In genomic region chr7:28865481-28866300, GRCm38 (mm10) we compare ENCODE assay signal across 8 mouse cellular contexts. TPM values are rescaled to one million over a fixed set of nuclear protein-coding genes. Genes with fewer than 3 reads are reported as not detected.
DNase-seq lines count a peak whose midpoint lies in the region; ATAC-seq and TF ChIP-seq lines count a peak whose summit lies in the region.

No protein-coding gene starts in this region.

- no peaks in the 10 kb centered on the region for H3K9me3 ChIP-seq in forebrain, embryonic 15.5 days
- H3K9me3 ChIP-seq in liver, embryonic 16.5 days (replicated peaks; ENCODE audit: control insufficient read depth, low read length), result 0 out of 2 replicates have a peak, but pooled peaks cover 2% of the 10 kb centered on the region
- H3K9me3 ChIP-seq in neural tube, embryonic 11.5 days (ENCODE audit: control insufficient read depth, low read length), result no peaks in the 10 kb centered on the region

- peaks cover 15% of the 10 kb centered on the region for H3K4me1 ChIP-seq in forebrain, embryonic 15.5 days
- peaks cover 13% of the 10 kb centered on the region for H3K4me1 ChIP-seq in liver, embryonic 16.5 days (ENCODE audit: control insufficient read depth, low read depth, low read length)
- 0 out of 2 replicates have a peak, but pooled peaks cover 3% of the 10 kb centered on the region for H3K4me1 ChIP-seq in neural tube, embryonic 11.5 days (ENCODE audit: control insufficient read depth, insufficient read depth, low read length)
- peaks cover 23% of the 10 kb centered on the region for H3K4me1 ChIP-seq in testis, adult 2 months (ENCODE audit: control insufficient read depth, insufficient read depth, low read length)

- peak overlapping the region; percentile 36 for H3K9ac ChIP-seq in forebrain, embryonic 15.5 days (replicated peaks)
- H3K9ac ChIP-seq in liver, embryonic 16.5 days (ENCODE audit: low read depth, low read length), result peak overlapping the region; percentile 20; the same call in 1 of the 2 replicates
- H3K9ac ChIP-seq in neural tube, embryonic 11.5 days (ENCODE audit: low read length), result peak overlapping the region; percentile 11; the same call in 1 of the 2 replicates

- peak overlapping the region; percentile 47 for H3K4me2 ChIP-seq in forebrain, embryonic 15.5 days (replicated peaks)
- H3K4me2 ChIP-seq in liver, embryonic 16.5 days (ENCODE audit: low read depth, low read length), result peak overlapping the region; percentile 67
- peak overlapping the region; percentile 41 for H3K4me2 ChIP-seq in neural tube, embryonic 11.5 days (ENCODE audit: low read depth)

- DNase-seq in A20 (ENCODE audit: low read depth, low spot score), result peak; percentile 95
- DNase-seq in adrenal gland, postnatal 25 days, result peak; percentile 87
- peak; percentile 81 to 83 for DNase-seq in heart, postnatal 14 days
- peak; percentile 75 for DNase-seq in layer of hippocampus, adult 11-12 months (ENCODE audit: low spot score)
- DNase-seq in neural tube, embryonic 11.5 days (ENCODE audit: low spot score), result peak; percentile 76

- H3K4me3 ChIP-seq in forebrain, embryonic 15.5 days, result peak overlapping the region; percentile 28
- H3K4me3 ChIP-seq in liver, embryonic 16.5 days (ENCODE audit: low read depth, low read length), result peak overlapping the region; percentile 35
- peak overlapping the region; percentile 13; the same call in 1 of the 2 replicates for H3K4me3 ChIP-seq in neural tube, embryonic 11.5 days (ENCODE audit: low read depth, low read length)
- no peak overlapping the region for H3K4me3 ChIP-seq in testis, adult 2 months (ENCODE audit: control insufficient read depth, low read depth, low read length)

- H3K36me3 ChIP-seq in forebrain, embryonic 15.5 days, result no peaks in the 10 kb centered on the region
- no peaks in the 10 kb centered on the region for H3K36me3 ChIP-seq in liver, embryonic 16.5 days (ENCODE audit: control insufficient read depth, insufficient read depth)
- H3K36me3 ChIP-seq in neural tube, embryonic 11.5 days (ENCODE audit: control insufficient read depth, insufficient read depth, low read length), result no peaks in the 10 kb centered on the region
- no peaks in the 10 kb centered on the region for H3K36me3 ChIP-seq in testis, adult 2 months (ENCODE audit: control insufficient read depth, insufficient read depth, low read length)

- H3K27ac ChIP-seq in forebrain, embryonic 15.5 days (replicated peaks), result no peak overlapping the region
- no peak overlapping the region for H3K27ac ChIP-seq in liver, embryonic 16.5 days (ENCODE audit: low read length)
- no peak overlapping the region for H3K27ac ChIP-seq in neural tube, embryonic 11.5 days (ENCODE audit: low read depth, low read length)
- H3K27ac ChIP-seq in testis, adult 2 months (ENCODE audit: control insufficient read depth, insufficient read depth, low read depth, low read length), result no peak overlapping the region

- no peaks in the 10 kb centered on the region for H3K27me3 ChIP-seq in forebrain, embryonic 15.5 days
- H3K27me3 ChIP-seq in liver, embryonic 16.5 days (ENCODE audit: control insufficient read depth, insufficient read depth, low read depth, low read length), result no peaks in the 10 kb centered on the region
- H3K27me3 ChIP-seq in neural tube, embryonic 11.5 days (ENCODE audit: control insufficient read depth, insufficient read depth, low read length), result no peaks in the 10 kb centered on the region
- no peaks in the 10 kb centered on the region; the same call in 1 of the 2 replicates for H3K27me3 ChIP-seq in testis, adult 2 months (ENCODE audit: control insufficient read depth, insufficient read depth, low read length)

- TF ChIP-seq POLR2A in testis, adult 2 months (IDR thresholded peaks at IDR 0.05; ENCODE audit: control insufficient read depth, low read depth, low read length), result no peak

- WGBS in forebrain, embryonic 15.5 days, result 46% methylated on average over 33 of the region's 33 CpGs
- 29% methylated on average over 33 of the region's 33 CpGs for WGBS in liver, embryonic 16.5 days (ENCODE audit: insufficient replicate concordance)
- WGBS in neural tube, embryonic 11.5 days, result 42% methylated on average over 33 of the region's 33 CpGs

- ATAC-seq in forebrain, embryonic 15.5 days (replicated peaks), result peak; percentile 46; the same call in 1 of the 2 replicates
- ATAC-seq in liver, embryonic 16.5 days (ENCODE audit: low read depth), result peak; percentile 70
- ATAC-seq in neural tube, embryonic 11.5 days (ENCODE audit: insufficient read depth, low FRiP score, low TSS enrichment), result no peak

- intact Hi-C loops in heart, postnatal 14 days (cut with DNase I), result loop anchor here (2.0 to 10.0 kb wide), 3 partner anchors 39 to 169 kb away; no protein-coding TSS in a partner anchor

- TF ChIP-seq CTCF in testis, adult 2 months (IDR thresholded peaks at IDR 0.05; ENCODE audit: control insufficient read depth, insufficient read depth, insufficient replicate concordance, low read depth, low read length), result peak; percentile 20; the same call in 1 of the 2 replicates

RNA-seq across cellular contexts. Expression of gene Lgals7, which starts 2.0 kb away (rescaled TPM):
- total RNA-seq in adrenal gland, postnatal 25 days (2021), result not detected in 2 replicates
- 2.6 and 3.5 TPM in 2 replicates for polyA plus RNA-seq in forebrain, embryonic 15.5 days (2015; fragmentation: Nextera tagmentation; extraction: Ambion mirVana)
- 1 to 10 TPM; 3.2 to 3.6 TPM for total RNA-seq in heart, postnatal 14 days (2021)
- 0.16 and 0.19 TPM in 2 replicates for polyA plus RNA-seq in liver, embryonic 16.5 days (2015; fragmentation: Nextera tagmentation; extraction: Ambion mirVana)
- polyA plus RNA-seq in neural tube, embryonic 11.5 days (2014; fragmentation: Nextera tagmentation; extraction: Ambion mirVana), result 0.66 and 1.9 TPM in 2 replicates
- 1.4 and 1.7 TPM in 2 replicates for polyA plus RNA-seq in testis, adult 2 months (2012; rRNA removed)

RNA-seq across cellular contexts. Expression of gene Capn12, which starts 15.5 kb away (rescaled TPM):
- total RNA-seq in adrenal gland, postnatal 25 days (2021), result 0.21 TPM in 1 of 2 replicates, not detected in the other
- 0.57 and 0.80 TPM in 2 replicates for polyA plus RNA-seq in forebrain, embryonic 15.5 days (2015; fragmentation: Nextera tagmentation; extraction: Ambion mirVana)
- under 1 TPM; 0.27 to 0.36 TPM for total RNA-seq in heart, postnatal 14 days (2021)
- polyA plus RNA-seq in liver, embryonic 16.5 days (2015; fragmentation: Nextera tagmentation; extraction: Ambion mirVana), result 0.09 and 0.12 TPM in 2 replicates
- polyA plus RNA-seq in neural tube, embryonic 11.5 days (2014; fragmentation: Nextera tagmentation; extraction: Ambion mirVana), result 0.21 and 0.39 TPM in 2 replicates
- polyA plus RNA-seq in testis, adult 2 months (2012; rRNA removed), result 0.14 and 0.17 TPM in 2 replicates

RNA-seq across cellular contexts. Expression of gene Lgals4, which starts 32.0 kb away (rescaled TPM):
- 14.4 and 17.6 TPM in 2 replicates for total RNA-seq in adrenal gland, postnatal 25 days (2021)
- polyA plus RNA-seq in forebrain, embryonic 15.5 days (2015; fragmentation: Nextera tagmentation; extraction: Ambion mirVana), result 4.2 and 4.9 TPM in 2 replicates
- total RNA-seq in heart, postnatal 14 days (2021), result 10 to 100 TPM; 38.7 to 51.1 TPM
- polyA plus RNA-seq in liver, embryonic 16.5 days (2015; fragmentation: Nextera tagmentation; extraction: Ambion mirVana), result 6.2 and 22.3 TPM in 2 replicates
- 1.5 and 1.8 TPM in 2 replicates for polyA plus RNA-seq in neural tube, embryonic 11.5 days (2014; fragmentation: Nextera tagmentation; extraction: Ambion mirVana)
- polyA plus RNA-seq in testis, adult 2 months (2012; rRNA removed), result 13.8 and 17.5 TPM in 2 replicates

RNA-seq across cellular contexts. Expression of gene Ech1, which starts 40.7 kb away (rescaled TPM):
- total RNA-seq in adrenal gland, postnatal 25 days (2021), result 445 and 492 TPM in 2 replicates
- polyA plus RNA-seq in forebrain, embryonic 15.5 days (2015; fragmentation: Nextera tagmentation; extraction: Ambion mirVana), result 85.2 and 86.5 TPM in 2 replicates
- 1,000 to 10,000 TPM; 1,375 to 1,408 TPM for total RNA-seq in heart, postnatal 14 days (2021)
- 172 and 201 TPM in 2 replicates for polyA plus RNA-seq in liver, embryonic 16.5 days (2015; fragmentation: Nextera tagmentation; extraction: Ambion mirVana)
- 88.7 and 90.9 TPM in 2 replicates for polyA plus RNA-seq in neural tube, embryonic 11.5 days (2014; fragmentation: Nextera tagmentation; extraction: Ambion mirVana)
- polyA plus RNA-seq in testis, adult 2 months (2012; rRNA removed), result 124 and 147 TPM in 2 replicates

RNA-seq across cellular contexts. Expression of gene Hnrnpl, which starts 57.4 kb away (rescaled TPM):
- total RNA-seq in adrenal gland, postnatal 25 days (2021), result 423 and 491 TPM in 2 replicates
- polyA plus RNA-seq in forebrain, embryonic 15.5 days (2015; fragmentation: Nextera tagmentation; extraction: Ambion mirVana), result 231 and 243 TPM in 2 replicates
- total RNA-seq in heart, postnatal 14 days (2021), result 100 to 1,000 TPM; 314 to 317 TPM
- 69.0 and 80.7 TPM in 2 replicates for polyA plus RNA-seq in liver, embryonic 16.5 days (2015; fragmentation: Nextera tagmentation; extraction: Ambion mirVana)
- polyA plus RNA-seq in neural tube, embryonic 11.5 days (2014; fragmentation: Nextera tagmentation; extraction: Ambion mirVana), result 320 and 326 TPM in 2 replicates
- polyA plus RNA-seq in testis, adult 2 months (2012; rRNA removed), result 162 and 200 TPM in 2 replicates
